ENCODE assay signal across 10 mouse cellular contexts in the genomic region with DNA sequence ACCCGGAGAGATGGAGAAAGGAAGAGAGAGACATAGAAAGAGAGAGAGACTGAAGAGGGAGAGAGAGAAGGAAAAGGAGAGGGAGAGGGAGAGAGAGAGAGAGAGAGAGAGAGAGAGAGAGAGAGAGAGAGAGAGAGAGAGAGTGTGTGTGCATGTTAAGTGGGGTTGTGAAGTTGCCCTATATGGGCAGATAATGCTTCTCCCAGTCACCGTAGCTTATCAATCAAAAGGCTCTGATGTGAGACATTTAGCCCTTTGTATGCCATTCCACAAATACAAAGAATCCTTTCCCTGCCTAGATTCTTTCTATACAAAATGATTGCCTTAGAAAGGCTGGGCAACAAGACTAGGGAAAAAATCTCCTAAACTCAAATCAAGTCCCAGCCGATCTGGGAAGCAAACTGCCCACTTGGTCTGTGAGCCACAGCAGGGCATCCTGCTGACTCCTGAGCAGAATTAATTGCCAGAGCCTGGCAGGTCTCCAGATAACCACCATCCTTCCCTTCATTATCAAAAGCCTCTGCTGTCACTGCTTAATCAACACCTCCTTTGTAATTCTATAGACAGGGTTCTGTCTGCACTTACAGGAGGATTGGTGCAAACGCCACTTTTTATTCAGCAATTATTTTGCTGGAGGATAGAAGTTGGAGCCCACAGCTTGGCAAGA.
DNase-seq lines count a peak whose midpoint lies in the region; ATAC-seq and TF ChIP-seq lines count a peak whose summit lies in the region.
"Had no signal": no experiment of that assay in that cellular context is flagged by ENCODE, and none has a peak within 500 bp of the region (broad histone marks: within the 10 kb centered on the region; RNA-seq: fewer than 3 reads in every experiment).

No protein-coding gene starts in this region.

- intact Hi-C loops in heart, postnatal 14 days (cut with DNase I): no loop called here

- H3K27ac ChIP-seq in forebrain, postnatal 0 days (ENCODE audit: low read depth, low read length): no peak overlapping the region

- no peaks in the 10 kb centered on the region; the same call in 1 of the 2 replicates for H3K4me1 ChIP-seq in forebrain, postnatal 0 days (ENCODE audit: insufficient read depth)

- ATAC-seq in forebrain, postnatal 0 days: peak; percentile 27; the same call in 1 of the 2 replicates
- no peak for ATAC-seq in frontal cortex, adult (ENCODE audit: low TSS enrichment)
- ATAC-seq: liver, postnatal 0 days had no signal

- H3K9me3 ChIP-seq in forebrain, postnatal 0 days (ENCODE audit: low read length): 0 out of 2 replicates have a peak, but pooled peaks cover 3% of the 10 kb centered on the region

- DNase-seq in heart, adult 11 months: peak; percentile 36
- no peak for DNase-seq in heart, postnatal 14 days
- peak; percentile 74 for DNase-seq in retina, postnatal 1 day
- DNase-seq in retina, embryonic 14.5 days (ENCODE audit: low spot score): no peak
- peak; percentile 66 for DNase-seq in forebrain, postnatal 0 days
- DNase-seq in retina, postnatal 7 days (ENCODE audit: low read depth, low spot score): peak; percentile 4
- DNase-seq in thymus, postnatal 10 days (ENCODE audit: low spot score in 2 of 2): no peak
- DNase-seq: adrenal gland, postnatal 36 days; liver, postnatal 0 days had no signal

- no peak overlapping the region for H3K4me2 ChIP-seq in forebrain, postnatal 0 days (ENCODE audit: low read depth)

- no peak overlapping the region for H3K4me3 ChIP-seq in forebrain, postnatal 0 days (ENCODE audit: low read depth, low read length)

- H3K9ac ChIP-seq in forebrain, postnatal 0 days: no peak overlapping the region
- H3K9ac ChIP-seq: liver, postnatal 0 days had no signal

- H3K36me3 ChIP-seq in forebrain, postnatal 0 days (ENCODE audit: insufficient read depth): no peaks in the 10 kb centered on the region

- TF ChIP-seq CTCF in forebrain, postnatal 0 days (IDR thresholded peaks at IDR 0.05; ENCODE audit: low read depth): no peak

- no peaks in the 10 kb centered on the region for H3K27me3 ChIP-seq in forebrain, postnatal 0 days (ENCODE audit: insufficient read depth, low read length)

- WGBS in forebrain, postnatal 0 days: 23% methylated on average over 4 of the region's 4 CpGs

Comparison
In these comparisons a context has a peak if more than half of its experiments do, and no peak if none do; other contexts are left out.
1. DNase-seq: peak in heart, adult 11 months (single experiment), retina, postnatal 1 day (single experiment), forebrain, postnatal 0 days (single experiment) and retina, postnatal 7 days (single experiment); none in heart, postnatal 14 days (0 of 2), retina, embryonic 14.5 days (single experiment) and thymus, postnatal 10 days (0 of 2).